Mouse (Mus musculus) kidney, embryonic 16.5 days (tissue): ENCODE results near the gene Gja8. TPM values are rescaled to one million over a fixed set of nuclear protein-coding genes. Genes with fewer than 3 reads are reported as not detected.

Experiments
- ATAC-seq: fragments of 200-750 bp; cut with Nextera tagmentation; 2 replicates; pipeline ENCODE4 v1.8.0; 2017; ENCODE audit warnings: moderate TSS enrichment; ENCODE audit not compliant: low FRiP score, low TSS enrichment
- H3K27ac ChIP-seq: fragments of 300-500 bp; sonication (generic); 2 replicates; pipeline ENCODE4 v1.5.1; 2014; ENCODE audit warnings: low read length
- H3K27me3 ChIP-seq: fragments of 300-500 bp; sonication (generic); 2 replicates; pipeline ENCODE4 v1.6.1; 2014; ENCODE audit warnings: low read length, control low read depth, mixed read lengths; ENCODE audit not compliant: insufficient read depth
- H3K36me3 ChIP-seq: fragments of 300-500 bp; sonication (generic); 2 replicates; pipeline ENCODE4 v1.6.1; 2014; ENCODE audit warnings: low read length, control low read depth, mixed read lengths; ENCODE audit not compliant: insufficient read depth
- H3K4me1 ChIP-seq: fragments of 300-500 bp; sonication (generic); 2 replicates; pipeline ENCODE4 v1.6.1; 2014; ENCODE audit warnings: low read length, control low read depth, mixed read lengths; ENCODE audit not compliant: insufficient read depth
- H3K4me2 ChIP-seq: fragments of 300-500 bp; sonication (generic); replicated peaks from 2 replicates; pipeline ENCODE4 v1.6.1; 2014; ENCODE audit warnings: low read depth, low read length
- H3K4me3 ChIP-seq: fragments of 300-500 bp; sonication (generic); 2 replicates; pipeline ENCODE4 v1.5.1; 2014; ENCODE audit warnings: mild to moderate bottlenecking, low read length
- H3K9ac ChIP-seq: fragments of 300-500 bp; sonication (generic); replicated peaks from 2 replicates; pipeline ENCODE4 v1.6.1; 2014; ENCODE audit warnings: low read length
- H3K9me3 ChIP-seq: fragments of 300-500 bp; sonication (generic); 2 replicates; pipeline ENCODE4 v1.6.1; 2016; ENCODE audit warnings: low read length, control low read depth
- WGBS: fragments of 180-500 bp; shearing (Covaris S2); extraction: QIAGEN DNeasy Blood & Tissue Kit; methylation state at CpG from one replicate; pipeline ENCODE4 v1.1.7; 2014; 5-methylcytosine and 5-hydroxymethylcytosine counted together
- polyA plus RNA-seq: library from polyadenylated mRNA; unstranded; fragments of >200 nt; fragmentation: Nextera tagmentation; extraction: Ambion mirVana; gene quantifications from 2 replicates; pipeline ENCODE4 v1.2.1, GENCODE M21; 2015

Gja8 gene
- polyA plus RNA-seq, 1 experiment from 2014 or later = 0.17 TPM

DNA sequence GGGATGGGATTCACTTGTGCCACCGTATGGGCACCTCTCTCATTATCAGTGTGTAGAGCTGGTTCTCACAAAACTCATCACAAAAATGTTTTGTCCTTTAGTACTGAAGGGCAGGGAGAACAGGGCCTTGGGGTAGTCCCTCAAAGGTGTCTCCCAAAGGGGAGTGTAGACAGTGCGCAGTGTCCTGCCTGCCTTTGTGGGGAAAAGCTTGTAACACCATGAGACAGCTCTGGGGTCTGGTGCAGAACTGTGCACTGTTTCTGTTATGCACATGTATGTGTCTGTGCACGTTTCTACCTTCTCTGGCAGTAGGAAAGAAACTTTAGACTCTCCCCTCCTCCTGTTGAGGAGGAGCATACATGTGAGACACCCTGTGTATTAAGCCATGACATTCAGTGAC, 58.0 kb downstream of the Gja8 start:
- Histone ChIP-seq H3K9me3 (no peaks in the 10 kb centered on the region), H3K27me3 (no peaks in the 10 kb centered on the region), H3K4me1 (no peaks in the 10 kb centered on the region), H3K4me3 (no peak overlapping the region), H3K36me3 (peaks cover 36% of the 10 kb centered on the region), H3K27ac (no peak overlapping the region), H3K4me2 (no peak overlapping the region), H3K9ac (no peak overlapping the region)
- no peak for ATAC-seq
- WGBS = 94% methylated on average over 3 of the region's 3 CpGs

Other genes with a start within 250 kb of the Gja8 start
- 62.1 and 72.3 TPM in 2 replicates for gene Pias3, start 229.6 kb downstream of the Gja8 start, polyA plus RNA-seq
- 12.0 and 12.2 TPM in 2 replicates for gene Nudt17, start 217.5 kb downstream of the Gja8 start, polyA plus RNA-seq
- gene Polr3c, start 198.4 kb downstream of the Gja8 start, polyA plus RNA-seq = 44.5 and 45.3 TPM in 2 replicates
- gene Rnf115, start 198.4 kb downstream of the Gja8 start, polyA plus RNA-seq = 56.6 and 57.3 TPM in 2 replicates
- 224 and 245 TPM in 2 replicates for gene Pdzk1, start 96.7 kb downstream of the Gja8 start, polyA plus RNA-seq
- 0.12 TPM in 1 of 2 replicates, not detected in the other for gene Cd160, start 96.7 kb downstream of the Gja8 start, polyA plus RNA-seq
- 26.8 and 29.1 TPM in 2 replicates for gene Gja5, start 21.3 kb downstream of the Gja8 start, polyA plus RNA-seq
- 39.1 and 44.9 TPM in 2 replicates for gene Gpr89, start 20.7 kb downstream of the Gja8 start, polyA plus RNA-seq
- 59.8 and 60.3 TPM in 2 replicates for gene Acp6, start 232.8 kb upstream of the Gja8 start, polyA plus RNA-seq